8 mouse cellular contexts compared by ENCODE assay signal in the genomic region with DNA sequence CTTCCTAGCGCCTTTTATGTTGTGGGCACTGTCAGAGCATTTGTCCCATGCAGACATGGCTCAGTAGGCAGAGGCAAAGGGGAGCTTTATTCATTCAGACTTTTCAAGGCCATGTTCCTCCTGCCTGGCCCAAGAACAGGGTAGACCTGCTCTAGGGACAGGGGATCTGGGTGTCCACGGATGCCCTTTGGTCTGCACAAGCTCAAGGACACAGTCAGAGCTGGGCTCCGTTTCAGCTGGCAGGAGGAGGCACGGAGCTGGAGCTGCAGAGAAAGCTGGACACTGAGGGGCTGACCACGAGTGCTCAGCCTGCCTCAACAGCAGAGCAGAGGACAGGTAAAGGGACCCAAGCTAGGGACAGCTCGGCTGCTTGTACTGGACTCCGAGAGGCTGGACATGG. TPM values are rescaled to one million over a fixed set of nuclear protein-coding genes. Genes with fewer than 3 reads are reported as not detected.
DNase-seq lines count a peak whose midpoint lies in the region; ATAC-seq and TF ChIP-seq lines count a peak whose summit lies in the region.

No protein-coding gene starts in this region.

- H3K27me3 ChIP-seq in intestine, postnatal 0 days (replicated peaks; ENCODE audit: control insufficient read depth, insufficient read depth, low read length) = no peaks in the 10 kb centered on the region
- no peaks in the 10 kb centered on the region for H3K27me3 ChIP-seq in intestine, embryonic 16.5 days (replicated peaks; ENCODE audit: control insufficient read depth, insufficient read depth, low read length)
- no peaks in the 10 kb centered on the region for H3K27me3 ChIP-seq in hindbrain, embryonic 16.5 days (replicated peaks; ENCODE audit: control insufficient read depth, insufficient read depth, low read length)

- H3K9me3 ChIP-seq in intestine, postnatal 0 days (ENCODE audit: control insufficient read depth) = no peaks in the 10 kb centered on the region
- H3K9me3 ChIP-seq in intestine, embryonic 16.5 days (ENCODE audit: control insufficient read depth, low read length) = no peaks in the 10 kb centered on the region
- H3K9me3 ChIP-seq in hindbrain, embryonic 16.5 days (ENCODE audit: control insufficient read depth, low read length) = no peaks in the 10 kb centered on the region

- 0 out of 2 replicates have a peak overlapping the region, but pooled peaks have one; percentile 7 for H3K9ac ChIP-seq in intestine, postnatal 0 days (ENCODE audit: low read depth, low read length)
- H3K9ac ChIP-seq in intestine, embryonic 16.5 days (ENCODE audit: low read depth, low read length) = no peak overlapping the region
- H3K9ac ChIP-seq in hindbrain, embryonic 16.5 days (ENCODE audit: low read depth, low read length) = no peak overlapping the region

- ATAC-seq in intestine, postnatal 0 days = no peak
- no peak for ATAC-seq in intestine, embryonic 16.5 days
- ATAC-seq in hindbrain, embryonic 16.5 days = 0 out of 2 replicates have a peak, but pooled peaks have one; percentile 15
- ATAC-seq in CD4-positive, CD25-positive, alpha-beta regulatory T cell, adult 4 months = no peak

- no peak overlapping the region for H3K27ac ChIP-seq in intestine, postnatal 0 days (ENCODE audit: low read depth, low read length)
- no peak overlapping the region for H3K27ac ChIP-seq in intestine, embryonic 16.5 days (ENCODE audit: low read length)
- 0 out of 2 replicates have a peak overlapping the region, but pooled peaks have one; percentile 29 for H3K27ac ChIP-seq in hindbrain, embryonic 16.5 days (ENCODE audit: low read depth, low read length)

- no peak overlapping the region for H3K4me3 ChIP-seq in intestine, postnatal 0 days (ENCODE audit: low read depth, low read length)
- H3K4me3 ChIP-seq in intestine, embryonic 16.5 days (ENCODE audit: low read length) = no peak overlapping the region
- H3K4me3 ChIP-seq in hindbrain, embryonic 16.5 days (ENCODE audit: low read length) = no peak overlapping the region

- H3K4me2 ChIP-seq in intestine, postnatal 0 days (replicated peaks; ENCODE audit: low read depth) = no peak overlapping the region
- H3K4me2 ChIP-seq in intestine, embryonic 16.5 days (ENCODE audit: low read depth, low read length) = no peak overlapping the region
- H3K4me2 ChIP-seq in hindbrain, embryonic 16.5 days (ENCODE audit: low read length) = no peak overlapping the region

- WGBS in intestine, postnatal 0 days = 73% methylated on average over 7 of the region's 7 CpGs
- 74% methylated on average over 7 of the region's 7 CpGs for WGBS in intestine, embryonic 16.5 days
- 58% methylated on average over 7 of the region's 7 CpGs for WGBS in hindbrain, embryonic 16.5 days

- peaks cover 23% of the 10 kb centered on the region; the same call in 1 of the 2 replicates for H3K4me1 ChIP-seq in intestine, postnatal 0 days (replicated peaks; ENCODE audit: control insufficient read depth, insufficient read depth, low read length)
- peaks cover 54% of the 10 kb centered on the region for H3K4me1 ChIP-seq in intestine, embryonic 16.5 days (ENCODE audit: control insufficient read depth, insufficient read depth, low read length)
- peaks cover 36% of the 10 kb centered on the region for H3K4me1 ChIP-seq in hindbrain, embryonic 16.5 days (ENCODE audit: control insufficient read depth, insufficient read depth, low read depth, low read length)

- H3K36me3 ChIP-seq in intestine, postnatal 0 days (ENCODE audit: control insufficient read depth, insufficient read depth) = no peaks in the 10 kb centered on the region
- no peaks in the 10 kb centered on the region for H3K36me3 ChIP-seq in intestine, embryonic 16.5 days (ENCODE audit: control insufficient read depth, insufficient read depth, low read length)
- no peaks in the 10 kb centered on the region for H3K36me3 ChIP-seq in hindbrain, embryonic 16.5 days (ENCODE audit: control insufficient read depth, insufficient read depth, low read length)

- peak; percentile 81 for DNase-seq in adrenal gland, postnatal 10 days
- DNase-seq in heart, adult 18-20 months = peak; percentile 80 to 86
- DNase-seq in layer of hippocampus, adult 18-20 months (ENCODE audit: low spot score in 2 of 2) = no peak
- no peak for DNase-seq in right cerebral cortex, adult 2 months (ENCODE audit: low spot score in 2 of 2)

- TF ChIP-seq CTCF in intestine, postnatal 0 days (IDR thresholded peaks at IDR 0.05; ENCODE audit: low read depth) = no peak

RNA-seq across cellular contexts. Expression of gene Plekha6, which starts 46.8 kb away (rescaled TPM):
- 7.5 and 8.0 TPM in 2 replicates for polyA plus RNA-seq in intestine, postnatal 0 days (2015; fragmentation: Nextera tagmentation; extraction: Ambion mirVana)
- 10.6 and 11.0 TPM in 2 replicates for polyA plus RNA-seq in intestine, embryonic 16.5 days (2015; fragmentation: Nextera tagmentation; extraction: Ambion mirVana)
- total RNA-seq in adrenal gland, postnatal 10 days (2021) = 10 to 100 TPM; 16.9 to 21.7 TPM
- total RNA-seq in heart, adult 18-20 months (2021) = 10 to 100 TPM; 40.5 to 47.7 TPM
- polyA plus RNA-seq in hindbrain, embryonic 16.5 days (2015; fragmentation: Nextera tagmentation; extraction: Ambion mirVana) = 15.0 TPM in 2 replicates
- total RNA-seq in layer of hippocampus, adult 18-20 months (2021) = 10 to 100 TPM; 54.5 to 59.0 TPM
- polyA plus RNA-seq in CD4-positive, CD25-positive, alpha-beta regulatory T cell, adult 4 months (2017; shearing (Covaris generic)) = not detected

Comparison
In these comparisons a context has a peak if more than half of its experiments do, and no peak if none do; other contexts are left out.
1. DNase-seq: peak in adrenal gland, postnatal 10 days (single experiment) and heart, adult 18-20 months (2 of 2); none in layer of hippocampus, adult 18-20 months (0 of 2) and right cerebral cortex, adult 2 months (0 of 2).